Mouse (Mus musculus): ENCODE measurements around the gene Foxp4.

GRCm38 (mm10) chr17:47973563-47974472 is 49.4 kb upstream of the Foxp4 start:
- TF ChIP-seq TAL1 (IDR thresholded peaks at IDR 0.05; ENCODE audit: low read length) (no peak), GATA1 (IDR thresholded peaks at IDR 0.05; ENCODE audit: low read length) (no peak)

Measured in erythroblast, embryonic 14.5 days (primary cell).